Mouse (Mus musculus) testis, adult 2 months (tissue): Measurements from ENCODE around the gene Homer1.

Experiments
- CTCF ChIP-seq: fragments of 200-500 bp; IDR thresholded peaks from 2 replicates; pipeline ENCODE4 v1.5.1; 2012; ENCODE audit warnings: low read depth, mild to moderate bottlenecking, inconsistent platforms, low read length, moderate library complexity; ENCODE audit not compliant: control insufficient read depth, insufficient read depth, insufficient replicate concordance
- POLR2A ChIP-seq: fragments of 200-500 bp; IDR thresholded peaks from 2 replicates; pipeline ENCODE4 v1.6.1; 2012; ENCODE audit warnings: low read depth, mild to moderate bottlenecking, inconsistent platforms, low read length, moderate library complexity; ENCODE audit not compliant: control insufficient read depth

GRCm38 (mm10) chr13:93380399-93381063, 81.1 kb downstream of the Homer1 start:
- TF ChIP-seq CTCF (no peak), POLR2A (no peak)
